Comparison of ENCODE assay signal across 8 mouse cellular contexts in genomic region chr17:27636132-27637020, GRCm38 (mm10). TPM values are rescaled to one million over a fixed set of nuclear protein-coding genes. Genes with fewer than 3 reads are reported as not detected.
DNase-seq lines count a peak whose midpoint lies in the region; ATAC-seq and TF ChIP-seq lines count a peak whose summit lies in the region.

Gene Rps10, minus strand, starts transcription at chr17:27636669.

- H3K27ac ChIP-seq in lung, embryonic 16.5 days (ENCODE audit: low read length): peak within 1 kb of the TSS; percentile 66
- H3K27ac ChIP-seq in intestine, postnatal 0 days (ENCODE audit: low read depth, low read length): peak within 1 kb of the TSS; percentile 78

- H3K4me1 ChIP-seq in lung, embryonic 16.5 days (replicated peaks; ENCODE audit: control insufficient read depth, insufficient read depth, low read length): peaks cover 10% of the 10 kb centered on the region
- H3K4me1 ChIP-seq in intestine, postnatal 0 days (replicated peaks; ENCODE audit: control insufficient read depth, insufficient read depth, low read length): no peaks in the 10 kb centered on the region
- H3K4me1 ChIP-seq in megakaryocyte, embryonic 14.5 days: peaks cover 53% of the 10 kb centered on the region

- H3K36me3 ChIP-seq in lung, embryonic 16.5 days (ENCODE audit: control insufficient read depth, insufficient read depth, low read length): peaks cover 19% of the 10 kb centered on the region
- peaks cover 19% of the 10 kb centered on the region for H3K36me3 ChIP-seq in intestine, postnatal 0 days (ENCODE audit: control insufficient read depth, insufficient read depth)
- peaks cover 31% of the 10 kb centered on the region for H3K36me3 ChIP-seq in megakaryocyte, embryonic 14.5 days (replicated peaks; ENCODE audit: low read length)

- H3K4me2 ChIP-seq in lung, embryonic 16.5 days (ENCODE audit: low read depth, low read length): peak within 1 kb of the TSS; percentile 58
- H3K4me2 ChIP-seq in intestine, postnatal 0 days (replicated peaks; ENCODE audit: low read depth): peak within 1 kb of the TSS; percentile 74

- H3K27me3 ChIP-seq in lung, embryonic 16.5 days (ENCODE audit: control insufficient read depth, insufficient read depth, low read depth, low read length): no peaks in the 10 kb centered on the region
- no peaks in the 10 kb centered on the region for H3K27me3 ChIP-seq in intestine, postnatal 0 days (replicated peaks; ENCODE audit: control insufficient read depth, insufficient read depth, low read length)
- peaks cover 3% of the 10 kb centered on the region for H3K27me3 ChIP-seq in megakaryocyte, embryonic 14.5 days (replicated peaks)

- no peaks in the 10 kb centered on the region for H3K9me3 ChIP-seq in lung, embryonic 16.5 days (ENCODE audit: control insufficient read depth, low read length)
- H3K9me3 ChIP-seq in intestine, postnatal 0 days (ENCODE audit: control insufficient read depth): no peaks in the 10 kb centered on the region
- H3K9me3 ChIP-seq in megakaryocyte, embryonic 14.5 days: no peaks in the 10 kb centered on the region

- ATAC-seq in lung, embryonic 16.5 days (ENCODE audit: low read depth): no peak
- no peak for ATAC-seq in intestine, postnatal 0 days

- H3K9ac ChIP-seq in lung, embryonic 16.5 days (ENCODE audit: low read length): peak within 1 kb of the TSS; percentile 62
- H3K9ac ChIP-seq in intestine, postnatal 0 days (ENCODE audit: low read depth, low read length): no peak within 1 kb of the TSS

- WGBS in lung, embryonic 16.5 days: 44% methylated on average over 18 of the region's 18 CpGs
- WGBS in intestine, postnatal 0 days: 48% methylated on average over 18 of the region's 18 CpGs

- DNase-seq in lung, postnatal 10 days: no peak
- DNase-seq in cerebellum, postnatal 14 days: peak; percentile 63 to 67
- no peak for DNase-seq in gonadal fat pad, adult 2 months (ENCODE audit: low read depth)
- no peak for DNase-seq in right cerebral cortex, postnatal 14 days
- DNase-seq in kidney, postnatal 25 days: no peak

- H3K4me3 ChIP-seq in lung, embryonic 16.5 days (ENCODE audit: low read length): peak within 1 kb of the TSS; percentile 97
- peak within 1 kb of the TSS; percentile 85 for H3K4me3 ChIP-seq in intestine, postnatal 0 days (ENCODE audit: low read depth, low read length)
- peak within 1 kb of the TSS; percentile 97 for H3K4me3 ChIP-seq in megakaryocyte, embryonic 14.5 days (replicated peaks)

- TF ChIP-seq CTCF in intestine, postnatal 0 days (IDR thresholded peaks at IDR 0.05; ENCODE audit: low read depth): no peak

RNA-seq across cellular contexts. Expression of gene Rps10, which starts in this region (rescaled TPM):
- polyA plus RNA-seq in lung, embryonic 16.5 days (2015; fragmentation: Nextera tagmentation; extraction: Ambion mirVana): 900 and 901 TPM in 2 replicates
- 1,086 and 1,236 TPM in 2 replicates for polyA plus RNA-seq in gonadal fat pad, adult 2 months (2012; rRNA removed)
- 591 and 603 TPM in 2 replicates for polyA plus RNA-seq in intestine, postnatal 0 days (2015; fragmentation: Nextera tagmentation; extraction: Ambion mirVana)
- polyA plus RNA-seq in megakaryocyte, embryonic 14.5 days (2012; ENCODE audit: insufficient read depth, low replicate concordance): 1,090 and 3,855 TPM in 2 replicates

Comparison
In these comparisons a context has a peak if more than half of its experiments do, and no peak if none do; other contexts are left out.
1. DNase-seq: peak in cerebellum, postnatal 14 days (2 of 2); none in lung, postnatal 10 days (single experiment), gonadal fat pad, adult 2 months (single experiment), right cerebral cortex, postnatal 14 days (single experiment) and kidney, postnatal 25 days (0 of 2).
2. Peak in every context shown above with its lines, with median percentiles within 50 percentile points of each other: H3K4me3 ChIP-seq.